ENCODE assay signal across 12 mouse cellular contexts in genomic region chr2:166143871-166144270, GRCm38 (mm10). TPM values are rescaled to one million over a fixed set of nuclear protein-coding genes. Genes with fewer than 3 reads are reported as not detected.
DNase-seq lines count a peak whose midpoint lies in the region; ATAC-seq and TF ChIP-seq lines count a peak whose summit lies in the region.
"Had no signal": no experiment of that assay in that cellular context is flagged by ENCODE, and none has a peak within 500 bp of the region (broad histone marks: within the 10 kb centered on the region; RNA-seq: fewer than 3 reads in every experiment).

No protein-coding gene starts in this region.

- no peak overlapping the region for H3K4me3 ChIP-seq in heart, embryonic 15.5 days
- H3K4me3 ChIP-seq in forebrain, embryonic 13.5 days = no peak overlapping the region
- no peak overlapping the region for H3K4me3 ChIP-seq in cerebellum, adult 2 months (replicated peaks; ENCODE audit: insufficient read depth, low read depth, low read length)
- H3K4me3 ChIP-seq: heart, embryonic 12.5 days had no signal

- no peaks in the 10 kb centered on the region for H3K27me3 ChIP-seq in heart, embryonic 15.5 days
- H3K27me3 ChIP-seq in forebrain, embryonic 13.5 days = peaks cover 6% of the 10 kb centered on the region; the same call in 1 of the 2 replicates
- peaks cover 1% of the 10 kb centered on the region; the same call in 1 of the 2 replicates for H3K27me3 ChIP-seq in cerebellum, adult 2 months (ENCODE audit: control insufficient read depth, insufficient read depth, low read length)
- H3K27me3 ChIP-seq: heart, embryonic 12.5 days had no signal

- WGBS in heart, embryonic 15.5 days = 78% methylated on average over 5 of the region's 5 CpGs
- 77% methylated on average over 5 of the region's 5 CpGs for WGBS in forebrain, embryonic 13.5 days
- WGBS in cerebellum, adult 2 months = 81% methylated on average over 5 of the region's 5 CpGs

- no peak overlapping the region for H3K4me2 ChIP-seq in heart, embryonic 15.5 days
- no peak overlapping the region for H3K4me2 ChIP-seq in forebrain, embryonic 13.5 days
- H3K4me2 ChIP-seq: liver, embryonic 11.5 days had no signal

- ATAC-seq in heart, embryonic 15.5 days (replicated peaks; ENCODE audit: insufficient number of reproducible peaks, insufficient read depth, low FRiP score, low read depth) = no peak
- ATAC-seq in forebrain, embryonic 13.5 days = no peak

- H3K27ac ChIP-seq in heart, embryonic 15.5 days = peak overlapping the region; percentile 84
- no peak overlapping the region for H3K27ac ChIP-seq in forebrain, embryonic 13.5 days
- no peak overlapping the region for H3K27ac ChIP-seq in cerebellum, adult 2 months (ENCODE audit: insufficient read depth, low read length)

- intact Hi-C loops in heart, postnatal 14 days (cut with DNase I) = no loop called here

- no peak for TF ChIP-seq CTCF in cerebellum, adult 2 months (IDR thresholded peaks at IDR 0.05; ENCODE audit: borderline replicate concordance, insufficient read depth, low read depth, low read length)

- no peak for DNase-seq in heart, postnatal 14 days
- DNase-seq in 416B (ENCODE audit: low read depth) = peak; percentile 18
- peak; percentile 80 for DNase-seq in R1 (ENCODE audit: low read depth, low spot score)
- DNase-seq in kidney, postnatal 10 days = peak; percentile 48
- no peak for DNase-seq in cerebellum, adult 2 months
- no peak for DNase-seq in lung, adult 18-20 months
- DNase-seq: adrenal gland, postnatal 14 days; cerebellum, adult 9-10 months had no signal

- TF ChIP-seq POLR2A in cerebellum, adult 2 months (IDR thresholded peaks at IDR 0.05; ENCODE audit: borderline replicate concordance, insufficient read depth, low read length) = no peak

- H3K4me1 ChIP-seq in heart, embryonic 15.5 days (replicated peaks) = peaks cover 93% of the 10 kb centered on the region
- H3K4me1 ChIP-seq in forebrain, embryonic 13.5 days = peaks cover 28% of the 10 kb centered on the region
- no peaks in the 10 kb centered on the region for H3K4me1 ChIP-seq in cerebellum, adult 2 months (ENCODE audit: control insufficient read depth, insufficient read depth, low read length)

- H3K36me3 ChIP-seq in heart, embryonic 15.5 days = 0 out of 2 replicates have a peak, but pooled peaks cover 5% of the 10 kb centered on the region
- H3K36me3 ChIP-seq in forebrain, embryonic 13.5 days (ENCODE audit: poor library complexity, severe bottlenecking) = no peaks in the 10 kb centered on the region

- H3K9me3 ChIP-seq in heart, embryonic 15.5 days (replicated peaks) = no peaks in the 10 kb centered on the region
- H3K9me3 ChIP-seq in forebrain, embryonic 13.5 days (replicated peaks) = no peaks in the 10 kb centered on the region
- H3K9me3 ChIP-seq: heart, embryonic 12.5 days had no signal

- no peak overlapping the region for H3K9ac ChIP-seq in heart, embryonic 15.5 days
- H3K9ac ChIP-seq in forebrain, embryonic 13.5 days = no peak overlapping the region
- H3K9ac ChIP-seq: heart, embryonic 12.5 days had no signal

RNA-seq across cellular contexts. Expression of gene Sulf2, which starts 11.6 kb away (rescaled TPM):
- polyA plus RNA-seq in heart, embryonic 15.5 days (2015; fragmentation: Nextera tagmentation; extraction: Ambion mirVana) = 80.6 and 94.0 TPM in 2 replicates
- 10 to 100 TPM; 59.3 to 60.7 TPM for total RNA-seq in heart, postnatal 14 days (2021)
- polyA plus RNA-seq in forebrain, embryonic 13.5 days (2015; fragmentation: Nextera tagmentation; extraction: Ambion mirVana) = 25.3 and 28.9 TPM in 2 replicates
- polyA plus RNA-seq in cerebellum, adult 2 months (2012; rRNA removed) = 39.2 and 40.0 TPM in 2 replicates

Comparison
In these comparisons a context has a peak if more than half of its experiments do, and no peak if none do; other contexts are left out.
1. DNase-seq: peak in 416B (single experiment), R1 (single experiment) and kidney, postnatal 10 days (single experiment); none in heart, postnatal 14 days (0 of 2), cerebellum, adult 2 months (0 of 2) and lung, adult 18-20 months (0 of 2).